Mouse (Mus musculus) lung, postnatal 0 days (tissue): ENCODE measurements around the gene Hectd2. TPM values are rescaled to one million over a fixed set of nuclear protein-coding genes. Genes with fewer than 3 reads are reported as not detected.

ENCODE experiments used
- ATAC-seq: fragments of 200-750 bp; cut with Nextera tagmentation; 2 replicates; pipeline ENCODE4 v1.8.0; 2017; ENCODE audit warnings: moderate library complexity
- DNase-seq: peaks from one replicate; pipeline ENCODE4 v3.0.0-alpha.2; 2016; ENCODE audit warnings: low spot score
- H3K27ac ChIP-seq: fragments of 300-500 bp; sonication (generic); 2 replicates; pipeline ENCODE4 v1.5.1; 2014; ENCODE audit warnings: antibody characterized with exemption, mild to moderate bottlenecking, low read length, mixed read lengths
- H3K27me3 ChIP-seq: fragments of 300-500 bp; sonication (generic); replicated peaks from 2 replicates; pipeline ENCODE4 v1.6.1; 2014; ENCODE audit warnings: low read length, mixed read lengths; ENCODE audit not compliant: insufficient read depth
- H3K36me3 ChIP-seq: fragments of 300-500 bp; sonication (generic); 2 replicates; pipeline ENCODE4 v1.6.1; 2014; ENCODE audit warnings: low read length, mixed read lengths; ENCODE audit not compliant: insufficient read depth
- H3K4me1 ChIP-seq: fragments of 300-500 bp; sonication (generic); 2 replicates; pipeline ENCODE4 v1.6.1; 2014; ENCODE audit warnings: antibody characterized with exemption, low read depth, low read length, mixed read lengths; ENCODE audit not compliant: insufficient read depth
- H3K4me2 ChIP-seq: fragments of 300-500 bp; sonication (generic); replicated peaks from 2 replicates; pipeline ENCODE4 v1.6.1; 2014; ENCODE audit warnings: low read depth, mild to moderate bottlenecking, low read length, moderate library complexity, mixed read lengths
- H3K4me3 ChIP-seq: fragments of 300-500 bp; sonication (generic); 2 replicates; pipeline ENCODE4 v1.5.1; 2014; ENCODE audit warnings: low read depth, low read length
- H3K9ac ChIP-seq: fragments of 300-500 bp; sonication (generic); replicated peaks from 2 replicates; pipeline ENCODE4 v1.6.1; 2014; ENCODE audit warnings: low read depth, mild to moderate bottlenecking
- H3K9me3 ChIP-seq: fragments of 300-500 bp; sonication (generic); 2 replicates; pipeline ENCODE4 v1.6.1; 2016; ENCODE audit warnings: low read length, mixed read lengths
- CTCF ChIP-seq: IDR thresholded peaks from 2 replicates; pipeline ENCODE4 v1.5.1; 2016; ENCODE audit warnings: antibody characterized with exemption, mild to moderate bottlenecking
- EP300 ChIP-seq: IDR thresholded peaks from 2 replicates; pipeline ENCODE4 v1.6.1; 2016; ENCODE audit warnings: antibody characterized with exemption, mild to moderate bottlenecking, control low read depth
- WGBS: fragments of 180-500 bp; shearing (Covaris S2); extraction: QIAGEN DNeasy Blood & Tissue Kit; methylation state at CpG from one replicate; pipeline ENCODE4 v1.1.7; 2014; 5-methylcytosine and 5-hydroxymethylcytosine counted together
- polyA plus RNA-seq: library from polyadenylated mRNA; unstranded; fragments of >200 nt; fragmentation: Nextera tagmentation; extraction: Ambion mirVana; gene quantifications from 2 replicates; pipeline ENCODE4 v1.2.1, GENCODE M21; 2015

Hectd2 gene
- polyA plus RNA-seq, 1 experiment from 2014 or later = 1.6 TPM

DNA sequence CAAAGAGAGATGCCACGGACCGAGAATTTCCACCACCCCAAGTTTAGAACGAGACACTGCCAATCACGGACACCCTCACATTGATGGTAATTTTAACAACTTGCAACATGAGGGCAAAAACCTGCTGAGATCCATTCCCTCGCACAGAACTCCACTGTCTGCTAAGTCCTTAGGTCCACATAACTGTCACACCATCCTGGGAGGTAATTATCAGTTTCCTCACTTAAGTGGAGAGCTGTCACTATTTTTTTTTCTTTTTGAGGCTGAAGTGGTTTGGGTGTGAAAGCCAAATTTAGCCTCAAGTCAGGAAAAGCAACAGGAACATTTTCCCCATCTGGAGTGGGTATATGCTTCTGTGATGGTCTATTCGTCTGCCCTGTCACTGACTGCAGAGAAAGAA lies 110.0 kb downstream of the Hectd2 start:
- H3K27ac ChIP-seq = no peak overlapping the region
- no peak for ATAC-seq

DNA sequence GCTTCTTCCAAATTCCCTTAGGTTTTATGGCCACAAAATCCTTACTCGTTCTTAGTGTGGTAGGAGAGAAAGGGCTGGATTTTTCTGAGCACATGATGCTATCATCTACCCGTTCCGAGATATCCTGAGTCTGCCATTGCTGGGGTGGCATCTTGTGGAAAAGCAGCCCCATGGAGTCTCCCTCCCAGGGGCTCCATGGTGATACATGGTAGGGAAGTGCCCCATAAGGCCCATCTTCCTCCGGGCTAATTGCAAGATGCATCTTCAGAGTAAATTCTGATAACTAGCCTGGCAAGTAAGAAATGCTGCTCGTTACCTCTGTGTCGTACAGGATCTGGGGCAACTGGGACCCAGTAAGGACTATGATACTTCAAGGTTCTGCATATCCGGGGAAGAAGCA lies 110.8 kb downstream of the Hectd2 start:
- H3K27me3 ChIP-seq = no peaks in the 10 kb centered on the region
- ATAC-seq = no peak
- DNase-seq = no peak
- H3K27ac ChIP-seq = no peak overlapping the region
- H3K9ac ChIP-seq = no peak overlapping the region
- H3K4me3 ChIP-seq = no peak overlapping the region
- H3K4me2 ChIP-seq = no peak overlapping the region
- WGBS = 78% methylated on average over 7 of the region's 7 CpGs
- TF ChIP-seq EP300 (no peak), CTCF (no peak)
- no peaks in the 10 kb centered on the region for H3K9me3 ChIP-seq
- H3K36me3 ChIP-seq = no peaks in the 10 kb centered on the region
- H3K4me1 ChIP-seq = no peaks in the 10 kb centered on the region

More for the DNA sequence above, 110.0 kb downstream of the Hectd2 start:
- whole genome bisulfite sequencing = 77% methylated on average over 6 of the region's 6 CpGs
- Histone ChIP-seq H3K27me3 (no peaks in the 10 kb centered on the region), H3K4me1 (no peaks in the 10 kb centered on the region), H3K36me3 (no peaks in the 10 kb centered on the region), H3K4me2 (no peak overlapping the region), H3K9me3 (no peaks in the 10 kb centered on the region), H3K4me3 (no peak overlapping the region), H3K9ac (no peak overlapping the region)
- no peak for TF ChIP-seq CTCF
- TF ChIP-seq EP300 = no peak
- no peak for DNase-seq

DNA sequence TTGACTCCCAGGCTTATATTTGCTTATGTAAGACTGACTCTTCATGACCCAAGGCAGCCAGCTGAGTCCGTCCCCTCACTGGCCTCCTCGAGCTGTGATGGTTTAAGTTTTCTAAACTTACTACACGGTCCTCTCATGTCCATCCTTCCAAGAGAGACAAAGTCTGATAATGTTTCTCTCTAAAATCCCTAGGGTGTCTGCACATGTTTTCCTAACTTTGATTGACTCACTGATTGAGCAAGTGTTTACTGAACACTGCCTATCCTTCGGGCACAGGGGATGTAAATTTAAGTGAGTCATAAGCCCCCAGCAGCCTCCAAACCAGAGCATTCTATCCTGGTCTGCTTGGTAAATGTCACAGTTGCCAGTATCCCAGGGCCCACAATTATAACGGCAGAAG lies 111.2 kb downstream of the Hectd2 start:
- no peaks in the 10 kb centered on the region for H3K9me3 ChIP-seq
- no peak for ATAC-seq
- no peaks in the 10 kb centered on the region for H3K27me3 ChIP-seq
- no peaks in the 10 kb centered on the region for H3K4me1 ChIP-seq
- DNase-seq = no peak
- H3K4me3 ChIP-seq = no peak overlapping the region
- H3K27ac ChIP-seq = no peak overlapping the region
- no peak overlapping the region for H3K9ac ChIP-seq
- no peak for TF ChIP-seq EP300
- no peak for TF ChIP-seq CTCF
- WGBS = 33% methylated on average over 5 of the region's 5 CpGs
- H3K4me2 ChIP-seq = no peak overlapping the region
- H3K36me3 ChIP-seq = no peaks in the 10 kb centered on the region

DNA sequence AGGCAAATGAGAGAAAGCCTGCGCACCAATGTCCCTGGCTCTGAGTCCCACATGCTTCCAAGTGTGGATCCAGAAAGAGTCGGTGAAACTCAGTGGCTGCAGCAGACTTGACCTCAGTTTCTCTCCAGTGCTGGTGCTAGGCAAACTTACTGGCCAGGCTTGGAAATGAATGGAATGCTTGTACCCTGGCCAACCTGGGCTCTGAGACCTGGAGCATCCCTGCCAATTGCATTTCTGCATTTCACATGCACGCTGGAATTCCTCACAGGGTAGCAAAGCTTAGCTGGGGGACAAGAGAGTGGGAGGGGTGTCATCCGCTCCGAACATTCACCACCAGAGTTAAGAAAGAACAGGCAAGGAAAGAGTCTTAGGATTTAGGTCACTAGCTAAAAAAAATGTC lies 112.0 kb downstream of the Hectd2 start:
- TF ChIP-seq CTCF (no peak), EP300 (no peak)
- Histone ChIP-seq H3K4me2 (no peak overlapping the region), H3K4me3 (no peak overlapping the region), H3K36me3 (no peaks in the 10 kb centered on the region), H3K9me3 (no peaks in the 10 kb centered on the region), H3K27me3 (no peaks in the 10 kb centered on the region), H3K4me1 (no peaks in the 10 kb centered on the region), H3K27ac (no peak overlapping the region), H3K9ac (no peak overlapping the region)
- no peak for DNase-seq
- no peak for ATAC-seq
- WGBS = 92% methylated on average over 5 of the region's 5 CpGs

DNA sequence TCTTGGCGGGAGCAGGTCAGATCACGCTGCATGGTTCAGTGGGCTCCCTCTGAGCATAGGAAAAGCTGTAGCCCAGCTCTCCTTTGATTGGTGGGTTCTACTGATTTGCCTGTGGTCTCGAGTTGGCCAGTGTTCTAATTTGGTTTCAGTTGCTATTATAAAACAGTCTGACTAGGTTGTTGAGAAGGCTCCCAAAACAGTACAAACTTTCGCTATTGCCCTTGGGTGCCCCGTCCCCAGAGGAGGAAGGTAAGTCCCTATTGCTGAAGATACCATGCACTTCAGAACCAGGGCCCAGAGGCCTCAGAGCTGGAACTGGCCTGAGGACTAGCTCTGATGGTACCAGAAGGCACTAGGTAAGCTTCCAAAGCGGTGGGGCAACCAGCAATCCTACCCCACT lies 112.9 kb downstream of the Hectd2 start:
- Histone ChIP-seq H3K9me3 (no peaks in the 10 kb centered on the region), H3K4me1 (no peaks in the 10 kb centered on the region)

DNA sequence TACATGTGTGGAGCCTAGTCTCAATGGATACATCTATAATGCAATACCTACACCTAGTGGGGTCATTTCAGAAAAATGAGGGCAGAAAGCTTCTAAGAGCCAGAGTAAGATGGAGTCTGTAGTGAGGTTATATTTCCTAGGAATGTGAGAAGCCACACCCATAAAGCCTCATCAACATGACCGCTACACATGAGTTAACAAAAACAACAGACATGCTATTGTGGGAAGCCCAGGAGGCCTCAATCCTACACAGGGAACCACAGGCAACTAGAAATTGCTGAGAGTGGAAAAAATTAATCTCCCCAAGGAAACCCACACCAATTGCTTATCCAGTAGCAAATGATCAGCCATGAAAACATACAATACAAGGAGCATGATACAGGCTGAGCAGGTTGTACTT lies 113.7 kb downstream of the Hectd2 start:
- H3K4me3 ChIP-seq = no peak overlapping the region
- H3K4me1 ChIP-seq = no peaks in the 10 kb centered on the region
- H3K4me2 ChIP-seq = no peak overlapping the region
- no peak for DNase-seq
- H3K9ac ChIP-seq = no peak overlapping the region
- H3K27ac ChIP-seq = no peak overlapping the region
- no peak for TF ChIP-seq EP300
- TF ChIP-seq CTCF = no peak
- 87% methylated on average over 1 of the region's 1 CpGs for WGBS
- no peaks in the 10 kb centered on the region for H3K27me3 ChIP-seq
- no peaks in the 10 kb centered on the region for H3K9me3 ChIP-seq
- no peak for ATAC-seq
- H3K36me3 ChIP-seq = no peaks in the 10 kb centered on the region

More for the DNA sequence above, 112.9 kb downstream of the Hectd2 start:
- Histone ChIP-seq H3K27me3 (no peaks in the 10 kb centered on the region), H3K36me3 (no peaks in the 10 kb centered on the region), H3K9ac (no peak overlapping the region), H3K27ac (no peak overlapping the region), H3K4me3 (no peak overlapping the region), H3K4me2 (no peak overlapping the region)
- no peak for DNase-seq
- 93% methylated on average over 6 of the region's 6 CpGs for WGBS
- no peak for TF ChIP-seq EP300
- no peak for TF ChIP-seq CTCF
- ATAC-seq = no peak
